Mouse (Mus musculus): Measurements from ENCODE around the gene 2410002F23Rik.
"Not testable (repeated sequence)": the region's sequence is repeated elsewhere in the genome, so short reads cannot be mapped to it uniquely, and the experiment has no call there.

Gene 2410002F23Rik

GRCm38 (mm10) chr7:44246055-44246983 lies at the start of gene 2410002F23Rik, which contains the start of gene 1700028J19Rik:
Gene 2410002F23Rik, plus strand, starts transcription at chr7:44246722.
Gene 1700028J19Rik, minus strand, starts transcription at chr7:44246695.
- DNase-seq (ENCODE audit: low spot score in 2 of 2): peak; percentile 84 to 93

GRCm38 (mm10) chr7:44197891-44198290 lies 48.6 kb upstream of the 2410002F23Rik start, which contains the start of gene Klk1b3:
Gene Klk1b3, plus strand, starts transcription at chr7:44198191.
- no peak for DNase-seq (ENCODE audit: low spot score in 2 of 2)

- not testable (repeated sequence) for DNase-seq (ENCODE audit: low spot score in 2 of 2)
These were observed 39.4 kb upstream of the 2410002F23Rik start, which contains the start of gene Klk1b4 for GRCm38 (mm10) chr7:44207135-44207534. Gene Klk1b4, plus strand, starts transcription at chr7:44207435.

GRCm38 (mm10) chr7:44208307-44208706 lies 38.2 kb upstream of the 2410002F23Rik start:
- no peak for DNase-seq (ENCODE audit: low spot score in 2 of 2)

GRCm38 (mm10) chr7:44215645-44216044 lies 30.9 kb upstream of the 2410002F23Rik start, which contains the start of gene Klk1b5:
Gene Klk1b5, plus strand, starts transcription at chr7:44215945.
- DNase-seq (ENCODE audit: low spot score in 2 of 2): no peak

- not testable (repeated sequence) for DNase-seq (ENCODE audit: low spot score in 2 of 2)
These were observed 24.9 kb upstream of the 2410002F23Rik start for GRCm38 (mm10) chr7:44221601-44222000.

GRCm38 (mm10) chr7:44222335-44222734 lies 24.2 kb upstream of the 2410002F23Rik start:
- not testable (repeated sequence) for DNase-seq (ENCODE audit: low spot score in 2 of 2)

- DNase-seq (ENCODE audit: low spot score in 2 of 2): no peak
These were observed 21.4 kb upstream of the 2410002F23Rik start, which contains the start of gene Klk1 for GRCm38 (mm10) chr7:44225076-44225475. Gene Klk1, plus strand, starts transcription at chr7:44225360.

- DNase-seq (ENCODE audit: low spot score in 2 of 2): no peak
These were observed 10.6 kb upstream of the 2410002F23Rik start, which contains the start of gene Gm36864 for GRCm38 (mm10) chr7:44235909-44236308. Gene Gm36864, plus strand, starts transcription at chr7:44236177.

GRCm38 (mm10) chr7:44239913-44240312 lies 6.6 kb upstream of the 2410002F23Rik start:
- DNase-seq (ENCODE audit: low spot score in 2 of 2): no peak

GRCm38 (mm10) chr7:44240712-44241111 lies 5.8 kb upstream of the 2410002F23Rik start:
- DNase-seq (ENCODE audit: low spot score in 2 of 2): no peak

- no peak for DNase-seq (ENCODE audit: low spot score in 2 of 2)
These were observed 5.4 kb upstream of the 2410002F23Rik start for GRCm38 (mm10) chr7:44241163-44241562.

GRCm38 (mm10) chr7:44244080-44244479 lies 2.4 kb upstream of the 2410002F23Rik start:
- DNase-seq (ENCODE audit: low spot score in 2 of 2): no peak

- no peak for DNase-seq (ENCODE audit: low spot score in 2 of 2)
These were observed 505 bp downstream of the 2410002F23Rik start for GRCm38 (mm10) chr7:44246984-44247470.

- DNase-seq (ENCODE audit: low spot score in 2 of 2): no peak
These were observed 1.4 kb downstream of the 2410002F23Rik start for GRCm38 (mm10) chr7:44247971-44248370.

GRCm38 (mm10) chr7:44249248-44249647 lies 2.7 kb downstream of the 2410002F23Rik start:
- no peak for DNase-seq (ENCODE audit: low spot score in 2 of 2)

GRCm38 (mm10) chr7:44250732-44251275 lies 4.3 kb downstream of the 2410002F23Rik start:
- DNase-seq (ENCODE audit: low spot score in 2 of 2): not testable (repeated sequence)

GRCm38 (mm10) chr7:44253023-44253616 lies 6.6 kb downstream of the 2410002F23Rik start:
- DNase-seq (ENCODE audit: low spot score in 2 of 2): no peak

GRCm38 (mm10) chr7:44254930-44255329 lies 8.4 kb downstream of the 2410002F23Rik start:
- DNase-seq (ENCODE audit: low spot score in 2 of 2): no peak

- DNase-seq (ENCODE audit: low spot score in 2 of 2): no peak
These were observed 10.8 kb downstream of the 2410002F23Rik start, which contains the start of gene Acp4 for GRCm38 (mm10) chr7:44257278-44257677. Gene Acp4, minus strand, starts transcription at chr7:44257378.

GRCm38 (mm10) chr7:44260410-44260809 lies 13.9 kb downstream of the 2410002F23Rik start:
- DNase-seq (ENCODE audit: low spot score in 2 of 2): no peak

GRCm38 (mm10) chr7:44261147-44261546 lies 14.6 kb downstream of the 2410002F23Rik start, which contains the start of gene Gm15517:
Gene Gm15517, plus strand, starts transcription at chr7:44261447.
- DNase-seq (ENCODE audit: low spot score in 2 of 2): no peak

Measured in cerebellum, postnatal 4 days (tissue).